Mouse (Mus musculus): ENCODE results near the gene Zbtb42. TPM values are rescaled to one million over a fixed set of nuclear protein-coding genes. Genes with fewer than 3 reads are reported as not detected.

Zbtb42 gene
- polyA plus RNA-seq, 1 experiment from 2014 or later: 6.4 TPM

- peak overlapping the region; percentile 92 for H3K9ac ChIP-seq
- H3K36me3 ChIP-seq: no peaks in the 10 kb centered on the region
- 3% methylated on average over 54 of the region's 54 CpGs for WGBS
- H3K27me3 ChIP-seq (replicated peaks): peaks cover 21% of the 10 kb centered on the region
- peak overlapping the region; percentile 92 for H3K4me2 ChIP-seq
- ATAC-seq (ENCODE audit: insufficient number of reproducible peaks, low FRiP score): peak; percentile 92
- H3K9me3 ChIP-seq (replicated peaks): no peaks in the 10 kb centered on the region
- H3K4me1 ChIP-seq (replicated peaks): peaks cover 15% of the 10 kb centered on the region
- peak overlapping the region; percentile 77 for H3K27ac ChIP-seq (ENCODE audit: poor library complexity, severe bottlenecking)
- H3K4me3 ChIP-seq: peak overlapping the region; percentile 75
These were observed 14.8 kb downstream of the Zbtb42 start for GRCm38 (mm10) chr12:112693185-112694126.

- ATAC-seq (ENCODE audit: insufficient number of reproducible peaks, low FRiP score): no peak
- H3K27ac ChIP-seq (ENCODE audit: poor library complexity, severe bottlenecking): no peak overlapping the region
These were observed 15.5 kb downstream of the Zbtb42 start for GRCm38 (mm10) chr12:112694127-112694475.

GRCm38 (mm10) chr12:112696806-112697425 lies 18.3 kb downstream of the Zbtb42 start:
- H3K36me3 ChIP-seq: no peaks in the 10 kb centered on the region
- H3K9ac ChIP-seq: no peak overlapping the region
- no peak overlapping the region for H3K4me2 ChIP-seq
- peaks cover 27% of the 10 kb centered on the region for H3K4me1 ChIP-seq (replicated peaks)
- no peak for ATAC-seq (ENCODE audit: insufficient number of reproducible peaks, low FRiP score)
- WGBS: 70% methylated on average over 3 of the region's 3 CpGs
- H3K27me3 ChIP-seq (replicated peaks): peaks cover 54% of the 10 kb centered on the region
- H3K9me3 ChIP-seq (replicated peaks): no peaks in the 10 kb centered on the region
- no peak overlapping the region for H3K4me3 ChIP-seq
- H3K27ac ChIP-seq (ENCODE audit: poor library complexity, severe bottlenecking): no peak overlapping the region

More at GRCm38 (mm10) chr12:112694127-112694475, 15.5 kb downstream of the Zbtb42 start:
- Histone ChIP-seq H3K27me3 (replicated peaks) (peaks cover 26% of the 10 kb centered on the region), H3K9ac (peak overlapping the region; percentile 92), H3K9me3 (replicated peaks) (no peaks in the 10 kb centered on the region), H3K4me2 (peak overlapping the region; percentile 92), H3K36me3 (no peaks in the 10 kb centered on the region), H3K4me1 (replicated peaks) (peaks cover 15% of the 10 kb centered on the region), H3K4me3 (peak overlapping the region; percentile 75)
- WGBS: 81% methylated on average over 10 of the region's 10 CpGs

GRCm38 (mm10) chr12:112700522-112700921 lies 21.9 kb downstream of the Zbtb42 start:
- Histone ChIP-seq H3K4me3 (peak overlapping the region; percentile 19), H3K4me2 (peak overlapping the region; percentile 52), H3K9ac (peak overlapping the region; percentile 13; the same call in 1 of the 2 replicates), H3K27ac (ENCODE audit: poor library complexity, severe bottlenecking) (no peak overlapping the region), H3K27me3 (replicated peaks) (peaks cover 63% of the 10 kb centered on the region), H3K36me3 (no peaks in the 10 kb centered on the region), H3K9me3 (replicated peaks) (no peaks in the 10 kb centered on the region), H3K4me1 (replicated peaks) (peaks cover 12% of the 10 kb centered on the region)
- 7% methylated on average over 15 of the region's 15 CpGs for WGBS
- ATAC-seq (ENCODE audit: insufficient number of reproducible peaks, low FRiP score): no peak

GRCm38 (mm10) chr12:112702374-112703320 lies 24.0 kb downstream of the Zbtb42 start:
- no peak overlapping the region for H3K9ac ChIP-seq
- no peaks in the 10 kb centered on the region for H3K9me3 ChIP-seq (replicated peaks)
- no peak overlapping the region for H3K27ac ChIP-seq (ENCODE audit: poor library complexity, severe bottlenecking)
- no peak overlapping the region for H3K4me2 ChIP-seq
- WGBS: 49% methylated on average over 6 of the region's 6 CpGs
- peaks cover 61% of the 10 kb centered on the region for H3K27me3 ChIP-seq (replicated peaks)
- no peaks in the 10 kb centered on the region for H3K36me3 ChIP-seq
- ATAC-seq (ENCODE audit: insufficient number of reproducible peaks, low FRiP score): no peak
- H3K4me1 ChIP-seq (replicated peaks): peaks cover 17% of the 10 kb centered on the region
- H3K4me3 ChIP-seq: no peak overlapping the region

GRCm38 (mm10) chr12:112706704-112707572 lies 28.3 kb downstream of the Zbtb42 start:
- no peaks in the 10 kb centered on the region for H3K9me3 ChIP-seq (replicated peaks)
- peak; percentile 79 for ATAC-seq (ENCODE audit: insufficient number of reproducible peaks, low FRiP score)
- H3K27me3 ChIP-seq (replicated peaks): peaks cover 38% of the 10 kb centered on the region
- H3K4me2 ChIP-seq: peak overlapping the region; percentile 54
- H3K4me1 ChIP-seq (replicated peaks): peaks cover 6% of the 10 kb centered on the region; the same call in 1 of the 2 replicates
- no peaks in the 10 kb centered on the region for H3K36me3 ChIP-seq
- 11% methylated on average over 32 of the region's 32 CpGs for WGBS
- H3K27ac ChIP-seq (ENCODE audit: poor library complexity, severe bottlenecking): no peak overlapping the region
- H3K4me3 ChIP-seq: 0 out of 2 replicates have a peak overlapping the region, but pooled peaks have one; percentile 14
- H3K9ac ChIP-seq: 0 out of 2 replicates have a peak overlapping the region, but pooled peaks have one; percentile 13

- Histone ChIP-seq H3K4me2 (peak overlapping the region; percentile 54; the same call in 1 of the 2 replicates), H3K9ac (0 out of 2 replicates have a peak overlapping the region, but pooled peaks have one; percentile 13), H3K36me3 (no peaks in the 10 kb centered on the region), H3K4me1 (replicated peaks) (peaks cover 6% of the 10 kb centered on the region; the same call in 1 of the 2 replicates), H3K4me3 (no peak overlapping the region), H3K27ac (ENCODE audit: poor library complexity, severe bottlenecking) (no peak overlapping the region), H3K9me3 (replicated peaks) (no peaks in the 10 kb centered on the region), H3K27me3 (replicated peaks) (peaks cover 35% of the 10 kb centered on the region)
- 13% methylated on average over 8 of the region's 8 CpGs for WGBS
- ATAC-seq (ENCODE audit: insufficient number of reproducible peaks, low FRiP score): peak; percentile 8; the same call in 1 of the 2 replicates
These were observed 28.9 kb downstream of the Zbtb42 start for GRCm38 (mm10) chr12:112707573-112707869.

GRCm38 (mm10) chr12:112713984-112714383 lies 35.4 kb downstream of the Zbtb42 start:
- H3K27ac ChIP-seq (ENCODE audit: poor library complexity, severe bottlenecking): no peak overlapping the region
- peaks cover 23% of the 10 kb centered on the region for H3K27me3 ChIP-seq (replicated peaks)
- no peaks in the 10 kb centered on the region for H3K9me3 ChIP-seq (replicated peaks)
- H3K36me3 ChIP-seq: no peaks in the 10 kb centered on the region
- ATAC-seq (ENCODE audit: insufficient number of reproducible peaks, low FRiP score): no peak
- H3K4me2 ChIP-seq: no peak overlapping the region
- no peak overlapping the region for H3K9ac ChIP-seq
- WGBS: 59% methylated on average over 3 of the region's 3 CpGs
- no peaks in the 10 kb centered on the region; the same call in 1 of the 2 replicates for H3K4me1 ChIP-seq (replicated peaks)
- H3K4me3 ChIP-seq: no peak overlapping the region

- H3K27me3 ChIP-seq (replicated peaks): peaks cover 46% of the 10 kb centered on the region
- H3K9me3 ChIP-seq (replicated peaks): no peaks in the 10 kb centered on the region
- no peaks in the 10 kb centered on the region for H3K36me3 ChIP-seq
- no peak overlapping the region for H3K4me2 ChIP-seq
- H3K27ac ChIP-seq (ENCODE audit: poor library complexity, severe bottlenecking): no peak overlapping the region
- 28% methylated on average over 7 of the region's 7 CpGs for WGBS
- H3K4me1 ChIP-seq (replicated peaks): peaks cover 14% of the 10 kb centered on the region
- ATAC-seq (ENCODE audit: insufficient number of reproducible peaks, low FRiP score): no peak
- no peak overlapping the region for H3K9ac ChIP-seq
- no peak overlapping the region for H3K4me3 ChIP-seq
These were observed 38.5 kb downstream of the Zbtb42 start for GRCm38 (mm10) chr12:112717140-112717539.

- Histone ChIP-seq H3K27ac (ENCODE audit: poor library complexity, severe bottlenecking) (no peak overlapping the region), H3K4me2 (no peak overlapping the region), H3K9ac (no peak overlapping the region), H3K36me3 (no peaks in the 10 kb centered on the region), H3K9me3 (replicated peaks) (no peaks in the 10 kb centered on the region), H3K4me3 (no peak overlapping the region), H3K27me3 (replicated peaks) (peaks cover 56% of the 10 kb centered on the region), H3K4me1 (replicated peaks) (peaks cover 27% of the 10 kb centered on the region)
- ATAC-seq (ENCODE audit: insufficient number of reproducible peaks, low FRiP score): no peak
- 55% methylated on average over 5 of the region's 5 CpGs for WGBS
These were observed 40.4 kb downstream of the Zbtb42 start for GRCm38 (mm10) chr12:112718995-112719394.
